Mouse (Mus musculus) macrophage (primary cell): ENCODE results near the gene Kit. TPM values are rescaled to one million over a fixed set of nuclear protein-coding genes. Genes with fewer than 3 reads are reported as not detected.

ENCODE experiments used
- H3K27ac ChIP-seq: fragments of 350-480 bp; formaldehyde crosslinking; 2 replicates; pipeline ENCODE4 v1.9.0; 2021
- H3K36me3 ChIP-seq: fragments of 350-480 bp; formaldehyde crosslinking; 2 replicates; pipeline ENCODE4 v1.9.0; 2021; ENCODE audit errors: inconsistent target
- H3K4me3 ChIP-seq: fragments of 350-480 bp; formaldehyde crosslinking; 2 replicates; pipeline ENCODE4 v1.9.0; 2021; ENCODE audit errors: inconsistent target
- H3K79me2 ChIP-seq: fragments of 350-480 bp; formaldehyde crosslinking; 2 replicates; pipeline ENCODE4 v1.9.0; 2021; ENCODE audit errors: inconsistent target
- WGBS: methylation state at CpG from one replicate; pipeline ENCODE4 v1.1.7; 2026; ENCODE audit warnings: inconsistent platforms; ENCODE audit not compliant: missing documents; 5-methylcytosine and 5-hydroxymethylcytosine counted together
- polyA plus RNA-seq: library from polyadenylated mRNA; stranded (reverse); fragments of 250-400 nt; gene quantifications from 3 replicates; pipeline ENCODE4 v1.2.4, GENCODE M21; 2018; ENCODE audit warnings: inconsistent platforms

Gene Kit
- polyA plus RNA-seq, 1 experiment from 2014 or later: 0.80 TPM

DNA sequence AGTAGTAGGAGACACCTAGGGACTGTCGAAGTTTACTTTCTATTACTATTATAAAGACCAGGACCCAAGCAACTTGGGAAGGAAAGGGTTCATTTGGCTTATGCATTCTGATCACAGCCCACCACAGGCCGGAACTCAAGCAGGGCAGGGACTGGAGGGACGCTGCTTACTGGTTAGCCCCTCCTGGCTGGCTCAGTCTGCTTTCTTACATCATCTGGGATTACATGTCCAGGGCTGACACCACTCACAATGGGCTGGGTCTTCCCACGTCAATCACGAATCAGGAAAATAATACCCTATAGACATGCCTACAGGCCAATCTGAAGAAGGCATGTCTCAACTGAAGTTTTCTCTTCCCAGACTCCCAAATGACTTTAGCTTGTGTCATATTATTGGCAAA, 122.2 kb downstream of the Kit start:
- Histone ChIP-seq H3K4me3 (no peak overlapping the region), H3K27ac (no peak overlapping the region), H3K79me2 (no peaks in the 10 kb centered on the region), H3K36me3 (no peaks in the 10 kb centered on the region)
- WGBS: 82% methylated on average over 5 of the region's 5 CpGs

DNA sequence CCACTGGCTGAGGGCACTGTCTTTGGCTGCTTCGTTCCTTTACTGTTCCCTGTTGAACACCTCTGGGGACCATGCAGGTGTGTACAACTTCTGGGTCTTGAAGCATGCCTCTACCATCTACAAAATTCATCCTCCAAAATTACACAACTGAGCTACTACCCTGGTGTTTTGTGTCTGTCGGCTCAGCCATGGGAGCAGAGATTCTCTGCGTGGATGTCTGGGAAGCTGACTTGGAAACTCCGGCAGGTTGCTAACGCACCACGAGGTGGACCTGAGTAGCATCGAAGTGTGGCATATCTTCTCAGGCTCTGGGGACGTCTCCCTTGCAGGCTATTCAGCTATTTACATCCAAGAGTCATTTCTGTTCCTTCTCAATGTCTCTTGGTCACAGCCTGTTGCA, 123.8 kb downstream of the Kit start:
- H3K36me3 ChIP-seq: no peaks in the 10 kb centered on the region
- no peaks in the 10 kb centered on the region for H3K79me2 ChIP-seq
- no peak overlapping the region for H3K27ac ChIP-seq
- no peak overlapping the region for H3K4me3 ChIP-seq
- WGBS: 89% methylated on average over 8 of the region's 8 CpGs

DNA sequence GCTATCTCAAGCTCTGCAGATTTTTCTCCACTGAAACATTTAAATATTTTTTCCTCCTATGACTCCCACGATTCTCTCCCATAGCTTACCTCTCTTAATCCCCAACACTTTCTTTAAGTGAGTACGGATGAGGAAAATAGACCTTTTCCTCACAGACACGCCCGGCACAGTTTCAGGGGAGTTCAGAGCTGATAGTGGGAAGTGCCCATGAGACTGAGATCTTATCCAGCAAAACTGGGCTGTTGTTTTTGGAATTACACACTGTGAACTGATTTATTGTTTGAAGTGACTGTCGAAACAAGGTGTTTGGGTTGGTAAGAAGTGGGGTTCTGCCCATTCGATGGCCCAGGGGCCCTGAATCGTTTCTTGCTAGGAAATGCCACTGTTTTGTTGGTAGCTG, 124.4 kb downstream of the Kit start:
- WGBS: 86% methylated on average over 7 of the region's 7 CpGs
- H3K36me3 ChIP-seq: no peaks in the 10 kb centered on the region
- H3K27ac ChIP-seq: no peak overlapping the region
- H3K4me3 ChIP-seq: no peak overlapping the region
- H3K79me2 ChIP-seq: no peaks in the 10 kb centered on the region

GRCm38 (mm10) chr5:75699516-75699915, 124.8 kb downstream of the Kit start:
- H3K27ac ChIP-seq: no peak overlapping the region
- no peaks in the 10 kb centered on the region for H3K79me2 ChIP-seq
- no peaks in the 10 kb centered on the region for H3K36me3 ChIP-seq
- WGBS: 93% methylated on average over 9 of the region's 9 CpGs
- H3K4me3 ChIP-seq: no peak overlapping the region

DNA sequence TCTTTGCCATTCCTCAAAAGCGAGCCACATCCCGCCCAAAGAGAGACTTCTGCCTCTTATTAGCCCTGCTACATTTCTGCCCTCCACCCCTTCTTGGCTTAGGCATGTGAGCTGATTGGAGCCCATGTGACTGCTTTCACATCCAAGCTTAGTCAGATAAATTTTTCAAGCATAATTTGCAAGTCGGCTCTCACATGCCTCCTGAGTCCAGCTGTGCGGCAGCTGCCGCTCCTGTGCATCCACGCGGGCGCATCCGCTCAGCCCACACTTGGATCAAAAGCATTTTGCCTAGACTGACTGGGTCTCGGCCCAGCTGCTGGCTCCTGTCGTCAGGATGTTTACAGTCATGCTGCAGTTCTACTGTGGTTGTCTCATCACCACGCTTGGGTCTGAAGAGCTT, 126.9 kb downstream of the Kit start:
- Histone ChIP-seq H3K36me3 (no peaks in the 10 kb centered on the region), H3K27ac (no peak overlapping the region), H3K79me2 (no peaks in the 10 kb centered on the region), H3K4me3 (no peak overlapping the region)
- 94% methylated on average over 12 of the region's 12 CpGs for WGBS

GRCm38 (mm10) chr5:75702080-75702479, 127.4 kb downstream of the Kit start:
- no peaks in the 10 kb centered on the region for H3K79me2 ChIP-seq
- H3K36me3 ChIP-seq: no peaks in the 10 kb centered on the region
- 95% methylated on average over 8 of the region's 8 CpGs for WGBS
- H3K27ac ChIP-seq: no peak overlapping the region
- H3K4me3 ChIP-seq: no peak overlapping the region

DNA sequence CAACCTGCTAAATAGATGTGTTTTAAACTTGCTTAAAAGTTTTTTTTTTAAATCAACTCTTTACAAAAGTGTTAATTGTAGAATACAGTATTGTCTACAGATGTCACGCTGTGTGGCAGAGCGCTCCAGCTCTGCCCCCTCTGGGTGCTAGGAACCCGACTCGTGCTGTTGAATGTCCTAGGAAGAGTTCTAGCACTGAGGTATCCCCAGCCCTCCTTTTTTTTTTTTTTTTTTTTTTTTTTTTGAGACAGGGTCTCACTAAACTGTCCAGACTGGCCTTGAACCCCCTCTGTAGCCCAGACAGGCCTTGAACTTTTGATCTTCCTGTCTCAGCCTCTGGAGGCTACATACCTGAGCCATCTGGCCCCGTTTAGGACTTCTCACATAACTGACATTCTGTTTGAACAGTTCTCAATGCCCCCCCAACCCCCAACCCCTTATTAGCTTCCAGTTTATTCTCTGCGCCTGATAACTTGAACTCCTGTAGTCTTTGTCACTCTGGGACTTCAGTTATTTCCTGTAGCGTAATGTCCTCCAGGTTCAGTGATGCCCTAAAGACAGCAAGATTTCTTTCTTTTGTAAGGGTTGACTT, 130.0 kb downstream of the Kit start:
- 95% methylated on average over 7 of the region's 7 CpGs for WGBS

GRCm38 (mm10) chr5:75705421-75705820, 130.7 kb downstream of the Kit start:
- Histone ChIP-seq H3K27ac (no peak overlapping the region), H3K79me2 (no peaks in the 10 kb centered on the region), H3K36me3 (no peaks in the 10 kb centered on the region), H3K4me3 (no peak overlapping the region)
- 90% methylated on average over 1 of the region's 1 CpGs for WGBS

More for the DNA sequence above, 130.0 kb downstream of the Kit start:
- Histone ChIP-seq H3K79me2 (no peaks in the 10 kb centered on the region), H3K27ac (no peak overlapping the region), H3K36me3 (no peaks in the 10 kb centered on the region), H3K4me3 (no peak overlapping the region)
